Mouse (Mus musculus) embryonic facial prominence, embryonic 11.5 days (tissue): ENCODE data around the gene Pcbp2. TPM values are rescaled to one million over a fixed set of nuclear protein-coding genes. Genes with fewer than 3 reads are reported as not detected.

ENCODE experiments used
- ATAC-seq: fragments of 200-750 bp; cut with Nextera tagmentation; replicated peaks from 2 replicates; pipeline ENCODE4 v1.8.0; 2017; ENCODE audit warnings: low read depth; ENCODE audit not compliant: insufficient number of reproducible peaks, low FRiP score, low TSS enrichment
- DNase-seq: peaks from one replicate; pipeline ENCODE4 v3.0.0-alpha.2; 2015; ENCODE audit warnings: low spot score
- H3K27ac ChIP-seq: fragments of 300-500 bp; sonication (generic); replicated peaks from 2 replicates; pipeline ENCODE4 v1.5.1; 2014; ENCODE audit warnings: mild to moderate bottlenecking, low read depth, low read length, control low read depth
- H3K27me3 ChIP-seq: fragments of 300-500 bp; sonication (generic); 2 replicates; pipeline ENCODE4 v1.6.1; 2014; ENCODE audit warnings: mild to moderate bottlenecking, low read length, moderate library complexity, mixed read lengths; ENCODE audit not compliant: control insufficient read depth, insufficient read depth
- H3K36me3 ChIP-seq: fragments of 300-500 bp; sonication (generic); replicated peaks from 2 replicates; pipeline ENCODE4 v1.6.1; 2014; ENCODE audit warnings: low read depth, mild to moderate bottlenecking, low read length, moderate library complexity, mixed read lengths; ENCODE audit not compliant: control insufficient read depth, insufficient read depth
- H3K4me1 ChIP-seq: fragments of 300-500 bp; sonication (generic); 2 replicates; pipeline ENCODE4 v1.6.1; 2014; ENCODE audit warnings: low read length, mixed read lengths; ENCODE audit not compliant: control insufficient read depth, insufficient read depth
- H3K4me2 ChIP-seq: fragments of 300-500 bp; sonication (generic); 2 replicates; pipeline ENCODE4 v1.6.1; 2014; ENCODE audit warnings: low read depth, mild to moderate bottlenecking, control low read depth, low read length, moderate library complexity
- H3K4me3 ChIP-seq: fragments of 300-500 bp; sonication (generic); 2 replicates; pipeline ENCODE4 v1.5.1; 2014; ENCODE audit warnings: low read depth, low read length, control low read depth
- H3K9ac ChIP-seq: fragments of 300-500 bp; sonication (generic); replicated peaks from 2 replicates; pipeline ENCODE4 v1.6.1; 2014; ENCODE audit warnings: mild to moderate bottlenecking, control low read depth, low read length
- H3K9me3 ChIP-seq: fragments of 300-500 bp; sonication (generic); replicated peaks from 2 replicates; pipeline ENCODE4 v1.6.1; 2016; ENCODE audit warnings: mild to moderate bottlenecking, low read length, inconsistent platforms, mixed read lengths; ENCODE audit not compliant: control insufficient read depth
- WGBS: fragments of 180-500 bp; shearing (Covaris S2); extraction: QIAGEN DNeasy Blood & Tissue Kit; methylation state at CpG from one replicate; pipeline ENCODE4 v1.1.7; 2014; 5-methylcytosine and 5-hydroxymethylcytosine counted together
- polyA plus RNA-seq: library from polyadenylated mRNA; unstranded; fragments of >200 nt; fragmentation: Nextera tagmentation; extraction: Ambion mirVana; gene quantifications from 2 replicates; pipeline ENCODE4 v1.2.1, GENCODE M21; 2014

Gene Pcbp2
- polyA plus RNA-seq, 1 experiment from 2014 or later, result 288 TPM

GRCm38 (mm10) chr15:102503924-102504782 is 33.8 kb downstream of the Pcbp2 start:
- Histone ChIP-seq H3K4me3 (no peak overlapping the region), H3K9ac (no peak overlapping the region), H3K4me1 (no peaks in the 10 kb centered on the region), H3K9me3 (no peaks in the 10 kb centered on the region), H3K27me3 (no peaks in the 10 kb centered on the region), H3K4me2 (no peak overlapping the region), H3K36me3 (peaks cover 22% of the 10 kb centered on the region), H3K27ac (no peak overlapping the region)
- 89% methylated on average over 9 of the region's 9 CpGs for WGBS
- ATAC-seq (no peak; the same call in 1 of the 2 replicates), DNase-seq (no peak)

- H3K9ac ChIP-seq, result no peak overlapping the region
- DNase-seq (no peak), ATAC-seq (no peak)
- no peaks in the 10 kb centered on the region for H3K9me3 ChIP-seq
- H3K4me2 ChIP-seq, result no peak overlapping the region
- H3K4me3 ChIP-seq, result no peak overlapping the region
- no peak overlapping the region for H3K27ac ChIP-seq
- no peaks in the 10 kb centered on the region; the same call in 1 of the 2 replicates for H3K4me1 ChIP-seq
- peaks cover 15% of the 10 kb centered on the region for H3K36me3 ChIP-seq
- 76% methylated on average over 12 of the region's 12 CpGs for WGBS
- H3K27me3 ChIP-seq, result no peaks in the 10 kb centered on the region
These were observed 34.9 kb downstream of the Pcbp2 start for GRCm38 (mm10) chr15:102505073-102505769.

GRCm38 (mm10) chr15:102505770-102506463 is 35.6 kb downstream of the Pcbp2 start:
- no peaks in the 10 kb centered on the region; the same call in 1 of the 2 replicates for H3K4me1 ChIP-seq
- H3K36me3 ChIP-seq, result peaks cover 14% of the 10 kb centered on the region
- H3K27ac ChIP-seq, result no peak overlapping the region
- H3K4me2 ChIP-seq, result no peak overlapping the region
- ATAC-seq (no peak), DNase-seq (no peak)
- H3K9me3 ChIP-seq, result no peaks in the 10 kb centered on the region
- no peaks in the 10 kb centered on the region for H3K27me3 ChIP-seq
- WGBS, result 91% methylated on average over 9 of the region's 9 CpGs
- H3K4me3 ChIP-seq, result no peak overlapping the region
- no peak overlapping the region for H3K9ac ChIP-seq

- Histone ChIP-seq H3K27ac (no peak overlapping the region), H3K9me3 (no peaks in the 10 kb centered on the region), H3K4me3 (no peak overlapping the region), H3K9ac (no peak overlapping the region), H3K27me3 (no peaks in the 10 kb centered on the region), H3K4me1 (peaks cover 2% of the 10 kb centered on the region), H3K36me3 (peaks cover 9% of the 10 kb centered on the region), H3K4me2 (no peak overlapping the region)
- DNase-seq (no peak), ATAC-seq (no peak)
- 66% methylated on average over 2 of the region's 2 CpGs for WGBS
These were observed 36.1 kb downstream of the Pcbp2 start for GRCm38 (mm10) chr15:102506464-102506830.

- no peak for ATAC-seq
- Histone ChIP-seq H3K9ac (no peak overlapping the region), H3K4me1 (peaks cover 6% of the 10 kb centered on the region), H3K27ac (no peak overlapping the region), H3K36me3 (peaks cover 6% of the 10 kb centered on the region; the same call in 1 of the 2 replicates), H3K9me3 (no peaks in the 10 kb centered on the region), H3K27me3 (no peaks in the 10 kb centered on the region), H3K4me2 (no peak overlapping the region), H3K4me3 (no peak overlapping the region)
- WGBS, result 94% methylated on average over 1 of the region's 1 CpGs
- no peak for DNase-seq
These were observed 36.5 kb downstream of the Pcbp2 start for GRCm38 (mm10) chr15:102506864-102507263.

GRCm38 (mm10) chr15:102507561-102507960 is 37.2 kb downstream of the Pcbp2 start:
- Histone ChIP-seq H3K36me3 (peaks cover 3% of the 10 kb centered on the region; the same call in 1 of the 2 replicates), H3K4me3 (no peak overlapping the region), H3K4me1 (peaks cover 8% of the 10 kb centered on the region), H3K27me3 (no peaks in the 10 kb centered on the region), H3K9ac (no peak overlapping the region), H3K4me2 (no peak overlapping the region), H3K27ac (no peak overlapping the region), H3K9me3 (no peaks in the 10 kb centered on the region)
- ATAC-seq (no peak), DNase-seq (no peak)

GRCm38 (mm10) chr15:102508336-102508735 is 38.0 kb downstream of the Pcbp2 start:
- H3K9ac ChIP-seq, result no peak overlapping the region
- WGBS, result 86% methylated on average over 3 of the region's 3 CpGs
- peaks cover 3% of the 10 kb centered on the region; the same call in 1 of the 2 replicates for H3K36me3 ChIP-seq

More at GRCm38 (mm10) chr15:102508336-102508735, 38.0 kb downstream of the Pcbp2 start:
- no peak for DNase-seq
- no peaks in the 10 kb centered on the region for H3K9me3 ChIP-seq
- no peak overlapping the region for H3K4me2 ChIP-seq
- peaks cover 8% of the 10 kb centered on the region for H3K4me1 ChIP-seq
- no peak for ATAC-seq
- no peak overlapping the region for H3K27ac ChIP-seq
- no peaks in the 10 kb centered on the region for H3K27me3 ChIP-seq
- no peak overlapping the region for H3K4me3 ChIP-seq
